Mouse (Mus musculus): Measurements from ENCODE around the gene Snx8. TPM values are rescaled to one million over a fixed set of nuclear protein-coding genes. Genes with fewer than 3 reads are reported as not detected.
"Not testable (repeated sequence)": the region's sequence is repeated elsewhere in the genome, so short reads cannot be mapped to it uniquely, and the experiment has no call there.

Snx8 gene
- polyA plus RNA-seq, 1 experiment from 2014 or later: 26.4 TPM

DNA sequence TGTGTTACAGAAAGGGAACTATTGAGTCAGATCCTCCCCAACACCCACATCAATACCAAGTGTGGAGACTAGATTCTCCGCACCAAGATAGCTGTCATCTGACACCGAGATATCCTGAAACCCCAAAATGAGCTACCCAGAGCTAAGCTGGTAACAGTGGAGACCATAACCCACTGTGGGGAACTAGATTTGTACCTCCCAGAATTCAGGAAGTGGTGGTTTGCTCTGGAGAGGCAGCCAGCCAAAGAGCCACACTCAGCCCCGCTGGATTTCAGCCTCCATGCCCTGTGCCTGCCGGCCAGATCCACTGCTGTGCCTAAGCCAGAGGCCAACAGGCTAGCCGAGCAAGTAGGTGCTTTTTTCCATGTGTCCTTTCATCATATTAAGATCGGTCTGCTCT lies 9.8 kb downstream of the Snx8 start:
- Histone ChIP-seq H3K27me3 (no peaks in the 10 kb centered on the region), H3K27ac (no peak overlapping the region), H3K9ac (replicated peaks) (no peak overlapping the region), H3K4me3 (replicated peaks) (no peak overlapping the region), H3K4me1 (replicated peaks) (peaks cover 8% of the 10 kb centered on the region; the same call in 1 of the 2 replicates), H3K4me2 (replicated peaks) (no peak overlapping the region), H3K36me3 (no peaks in the 10 kb centered on the region), H3K9me3 (no peaks in the 10 kb centered on the region)
- ATAC-seq: no peak
- WGBS: 79% methylated on average over 6 of the region's 6 CpGs

DNA sequence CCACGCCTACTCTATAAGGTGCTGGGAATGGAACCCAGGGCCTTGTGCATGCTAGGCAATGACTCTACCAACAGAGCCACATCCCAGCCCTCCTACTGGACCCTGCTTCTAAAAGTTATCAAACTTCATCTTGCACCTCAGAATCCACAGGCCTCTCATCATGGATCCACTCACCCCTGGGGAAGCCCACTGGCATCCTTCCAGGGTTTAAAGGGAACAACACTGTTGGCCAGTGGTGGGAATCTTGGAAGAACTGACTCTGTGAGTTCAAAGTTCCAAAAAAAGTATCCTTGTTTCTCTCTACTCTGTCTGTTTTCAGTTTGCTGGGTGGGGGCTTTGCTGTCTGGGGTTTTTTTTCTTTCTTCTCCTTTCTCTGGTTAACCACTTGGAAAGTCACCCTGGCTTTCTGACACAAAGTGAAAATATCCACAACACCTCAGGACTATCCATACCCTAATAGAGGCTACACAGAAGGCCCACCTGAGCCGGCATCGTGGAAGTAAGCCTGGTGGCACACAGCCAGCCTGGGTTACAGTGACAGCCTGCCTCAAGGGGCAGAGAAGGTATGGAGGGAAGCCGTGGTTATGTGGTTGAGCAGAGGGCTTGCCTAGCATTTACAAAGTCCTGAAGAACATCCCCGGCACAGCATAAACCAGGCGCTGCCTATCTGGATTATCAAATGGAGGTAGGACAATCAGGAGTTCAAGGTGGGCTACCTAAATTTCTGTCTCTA lies 10.8 kb downstream of the Snx8 start:
- no peak overlapping the region for H3K4me3 ChIP-seq (replicated peaks)
- no peaks in the 10 kb centered on the region for H3K27me3 ChIP-seq
- H3K36me3 ChIP-seq: no peaks in the 10 kb centered on the region
- no peak overlapping the region for H3K27ac ChIP-seq
- WGBS: 93% methylated on average over 6 of the region's 6 CpGs
- no peak overlapping the region for H3K4me2 ChIP-seq (replicated peaks)
- ATAC-seq: no peak
- no peak overlapping the region for H3K9ac ChIP-seq (replicated peaks)
- H3K4me1 ChIP-seq (replicated peaks): peaks cover 4% of the 10 kb centered on the region; the same call in 1 of the 2 replicates
- no peaks in the 10 kb centered on the region for H3K9me3 ChIP-seq

DNA sequence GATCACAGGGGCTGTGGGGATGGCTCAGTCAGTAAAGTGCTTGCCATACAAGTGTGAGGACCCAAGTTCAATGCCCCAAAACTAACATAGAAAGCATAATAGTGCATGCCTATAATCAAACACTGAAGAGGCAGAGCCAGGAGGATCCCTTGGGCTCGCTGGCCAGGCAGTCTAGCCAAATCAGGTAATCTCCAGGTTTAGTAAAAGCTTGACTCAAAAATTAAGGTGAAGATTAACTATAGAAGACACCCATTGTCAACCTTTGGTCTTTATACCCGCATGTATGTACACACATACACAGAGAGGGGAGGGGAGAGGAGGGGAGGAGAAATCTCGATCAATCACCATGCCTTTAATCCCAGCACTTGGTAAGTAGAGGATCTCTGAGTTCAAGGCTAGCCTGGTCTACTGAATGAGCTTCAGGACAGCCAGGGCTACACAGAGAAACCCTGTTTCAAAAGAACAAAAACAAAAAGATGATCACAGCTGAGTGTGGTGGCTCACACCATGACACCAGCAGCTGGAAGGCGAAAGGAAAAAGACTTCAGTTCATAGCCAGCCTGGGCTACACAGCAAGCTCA lies 13.7 kb downstream of the Snx8 start:
- no peak for ATAC-seq
- Histone ChIP-seq H3K4me1 (replicated peaks) (peaks cover 4% of the 10 kb centered on the region; the same call in 1 of the 2 replicates), H3K4me3 (replicated peaks) (no peak overlapping the region), H3K27me3 (no peaks in the 10 kb centered on the region), H3K9ac (replicated peaks) (no peak overlapping the region), H3K4me2 (replicated peaks) (no peak overlapping the region), H3K9me3 (no peaks in the 10 kb centered on the region), H3K36me3 (no peaks in the 10 kb centered on the region), H3K27ac (no peak overlapping the region)
- 84% methylated on average over 4 of the region's 4 CpGs for WGBS

DNA sequence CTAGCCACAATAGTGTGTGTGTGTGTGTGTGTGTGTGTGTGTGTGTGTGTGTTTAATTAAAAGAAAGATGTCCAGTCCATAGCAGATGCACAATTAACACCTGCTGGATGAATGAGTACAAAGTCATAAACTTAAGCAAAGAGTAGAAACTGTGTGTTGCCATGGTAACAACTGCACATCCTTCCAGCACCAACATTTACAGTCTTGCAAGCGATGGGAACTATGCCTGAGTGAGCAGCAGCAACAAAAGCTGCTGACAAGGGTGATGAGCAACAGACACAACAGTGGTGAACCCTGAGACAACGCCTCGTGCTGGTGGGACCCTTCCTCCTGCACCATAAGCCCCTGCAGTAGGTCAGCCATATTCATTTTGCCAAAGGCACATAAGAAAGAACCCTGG lies 14.8 kb downstream of the Snx8 start:
- WGBS: 55% methylated on average over 3 of the region's 3 CpGs
- H3K9ac ChIP-seq (replicated peaks): no peak overlapping the region

DNA sequence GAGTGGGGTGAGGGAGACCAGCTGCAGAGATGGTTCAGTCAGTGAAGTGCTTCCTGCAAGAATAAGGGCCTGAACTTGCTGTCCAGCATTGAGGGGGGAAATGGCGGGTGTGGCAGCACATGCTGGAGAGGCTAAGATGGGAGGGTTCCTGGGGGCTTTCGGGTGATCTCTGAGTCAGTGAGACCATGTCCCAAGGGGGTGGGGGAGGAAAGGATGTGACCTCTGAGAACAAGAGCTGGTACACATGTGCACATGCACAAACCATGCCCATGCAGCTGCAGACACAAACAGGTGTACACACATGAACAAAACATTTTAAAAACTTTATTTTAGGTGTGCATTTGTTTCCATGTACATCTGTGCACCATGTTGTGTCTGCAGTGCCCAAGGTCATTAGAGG lies 15.4 kb downstream of the Snx8 start:
- 84% methylated on average over 2 of the region's 2 CpGs for WGBS
- no peak overlapping the region for H3K4me3 ChIP-seq (replicated peaks)
- H3K27ac ChIP-seq: no peak overlapping the region

More for the DNA sequence above, 14.8 kb downstream of the Snx8 start:
- Histone ChIP-seq H3K27me3 (no peaks in the 10 kb centered on the region), H3K27ac (no peak overlapping the region), H3K4me3 (replicated peaks) (no peak overlapping the region), H3K9me3 (no peaks in the 10 kb centered on the region), H3K36me3 (no peaks in the 10 kb centered on the region), H3K4me1 (replicated peaks) (peaks cover 4% of the 10 kb centered on the region; the same call in 1 of the 2 replicates), H3K4me2 (replicated peaks) (no peak overlapping the region)
- ATAC-seq: no peak

DNA sequence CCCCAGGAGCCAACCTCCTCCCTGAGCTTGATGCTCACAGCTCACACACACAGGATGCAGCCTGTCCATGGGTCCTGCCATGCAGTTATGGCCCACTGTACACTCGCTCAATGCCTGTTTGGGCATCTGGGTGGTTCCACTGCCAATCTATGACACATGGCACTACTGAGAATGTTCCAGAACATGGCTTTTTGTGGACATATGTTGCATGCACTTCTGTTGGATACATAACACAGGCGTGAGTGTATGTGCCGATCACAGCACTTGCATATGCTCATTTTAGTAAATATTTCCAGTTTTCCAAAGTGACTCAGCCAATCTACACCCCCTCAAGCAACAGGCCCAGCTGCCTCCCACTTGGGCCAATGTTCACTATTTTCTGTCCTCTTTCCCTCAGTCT lies 17.4 kb downstream of the Snx8 start:
- Histone ChIP-seq H3K27me3 (no peaks in the 10 kb centered on the region), H3K9ac (replicated peaks) (no peak overlapping the region), H3K27ac (no peak overlapping the region), H3K36me3 (no peaks in the 10 kb centered on the region), H3K4me2 (replicated peaks) (no peak overlapping the region), H3K9me3 (no peaks in the 10 kb centered on the region), H3K4me1 (replicated peaks) (peaks cover 4% of the 10 kb centered on the region; the same call in 1 of the 2 replicates), H3K4me3 (replicated peaks) (no peak overlapping the region)
- whole genome bisulfite sequencing: 94% methylated on average over 3 of the region's 3 CpGs
- ATAC-seq: no peak

More for the DNA sequence above, 15.4 kb downstream of the Snx8 start:
- H3K9ac ChIP-seq (replicated peaks): no peak overlapping the region
- ATAC-seq: no peak
- H3K9me3 ChIP-seq: no peaks in the 10 kb centered on the region
- H3K27me3 ChIP-seq: no peaks in the 10 kb centered on the region
- no peaks in the 10 kb centered on the region for H3K36me3 ChIP-seq
- H3K4me1 ChIP-seq (replicated peaks): peaks cover 4% of the 10 kb centered on the region; the same call in 1 of the 2 replicates
- H3K4me2 ChIP-seq (replicated peaks): no peak overlapping the region

DNA sequence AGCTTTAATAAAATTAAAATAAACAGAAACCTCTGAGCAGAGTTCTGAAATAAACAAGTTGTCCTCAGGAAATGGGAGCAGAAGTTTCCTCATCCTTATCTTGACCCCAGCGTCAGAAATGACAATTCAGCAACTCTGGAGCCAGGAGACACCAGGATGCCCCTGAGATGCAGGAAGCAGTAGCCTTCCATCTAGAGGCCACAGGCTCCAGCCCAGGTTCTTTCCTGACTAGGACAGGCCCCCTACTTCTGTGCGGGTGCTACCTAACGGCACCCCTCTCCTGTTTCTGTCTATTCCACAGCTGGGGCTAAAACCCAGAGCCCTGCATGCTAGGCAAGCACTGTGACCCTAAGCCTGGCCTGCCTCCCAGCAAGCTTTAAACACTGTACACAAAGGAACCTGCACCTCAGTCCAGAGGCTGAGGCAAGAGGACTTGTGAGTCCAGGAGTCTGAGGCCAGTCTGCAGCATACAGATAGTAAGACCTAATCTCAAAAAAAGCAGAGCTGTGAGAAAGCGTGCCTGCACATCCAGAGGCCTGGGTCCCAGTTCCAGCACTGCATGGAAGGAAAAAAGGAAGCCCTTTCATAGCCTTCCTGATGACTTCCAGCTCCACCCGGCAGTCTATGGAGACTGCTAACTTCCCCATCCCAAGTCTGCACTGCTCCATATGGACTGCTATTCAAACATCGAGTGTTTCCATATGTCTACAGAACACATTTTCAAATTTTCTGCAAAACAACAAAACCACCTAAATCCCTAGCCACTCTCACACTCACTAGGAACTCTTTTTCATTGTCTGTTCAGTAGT lies 18.4 kb downstream of the Snx8 start:
- Histone ChIP-seq H3K36me3 (no peaks in the 10 kb centered on the region), H3K27me3 (no peaks in the 10 kb centered on the region), H3K27ac (no peak overlapping the region), H3K9me3 (no peaks in the 10 kb centered on the region), H3K4me1 (replicated peaks) (peaks cover 4% of the 10 kb centered on the region; the same call in 1 of the 2 replicates), H3K4me3 (replicated peaks) (no peak overlapping the region), H3K9ac (replicated peaks) (no peak overlapping the region), H3K4me2 (replicated peaks) (no peak overlapping the region)
- no peak for ATAC-seq
- 89% methylated on average over 6 of the region's 6 CpGs for WGBS

DNA sequence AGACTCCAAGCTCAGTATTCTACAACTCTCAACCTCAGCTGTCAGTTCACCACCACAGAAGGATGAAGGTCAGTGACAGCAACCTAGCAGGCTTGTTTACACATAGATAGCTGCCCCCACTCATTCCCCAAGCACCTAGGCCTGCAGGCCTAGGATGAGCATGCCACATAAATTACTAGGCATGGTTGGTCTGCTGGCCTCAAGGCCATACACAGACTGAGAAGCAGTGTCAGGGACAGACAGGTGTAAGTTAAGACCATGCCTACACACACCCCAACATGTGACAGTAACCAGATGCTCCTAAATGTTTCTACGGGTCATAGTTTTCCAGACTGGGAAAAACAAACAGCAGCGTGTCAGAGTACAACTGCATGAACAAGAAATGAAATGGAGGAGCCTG lies 19.6 kb downstream of the Snx8 start:
- no peak for ATAC-seq
- 95% methylated on average over 2 of the region's 2 CpGs for WGBS
- no peak overlapping the region for H3K27ac ChIP-seq
- H3K27me3 ChIP-seq: no peaks in the 10 kb centered on the region
- no peak overlapping the region for H3K4me3 ChIP-seq (replicated peaks)
- H3K4me2 ChIP-seq (replicated peaks): no peak overlapping the region
- H3K9ac ChIP-seq (replicated peaks): no peak overlapping the region
- H3K4me1 ChIP-seq (replicated peaks): peaks cover 3% of the 10 kb centered on the region; the same call in 1 of the 2 replicates
- H3K9me3 ChIP-seq: no peaks in the 10 kb centered on the region; the same call in 1 of the 2 replicates
- no peaks in the 10 kb centered on the region for H3K36me3 ChIP-seq

DNA sequence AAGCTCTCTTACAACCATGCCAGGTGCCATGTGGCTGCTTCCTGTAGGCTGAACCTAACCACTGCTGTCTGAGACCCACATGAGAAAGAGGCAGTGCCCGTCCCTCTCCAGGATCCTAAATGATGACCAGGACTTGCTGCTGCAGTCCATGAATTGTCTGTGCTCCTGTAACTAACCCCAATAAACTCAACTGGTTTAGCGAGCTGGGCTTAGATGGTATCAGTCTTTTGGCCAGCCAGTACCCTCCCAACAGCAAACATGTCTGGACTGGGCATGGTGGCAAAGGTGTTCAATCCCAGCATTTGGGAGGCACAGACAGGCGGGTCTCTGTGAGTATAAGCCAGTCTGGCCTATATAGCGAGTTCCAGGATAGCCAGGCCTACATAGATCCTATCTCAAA lies 20.1 kb downstream of the Snx8 start:
- H3K36me3 ChIP-seq: no peaks in the 10 kb centered on the region
- ATAC-seq: no peak
- no peak overlapping the region for H3K9ac ChIP-seq (replicated peaks)
- no peak overlapping the region for H3K27ac ChIP-seq
- H3K9me3 ChIP-seq: no peaks in the 10 kb centered on the region; the same call in 1 of the 2 replicates
- H3K4me1 ChIP-seq (replicated peaks): no peaks in the 10 kb centered on the region
- H3K27me3 ChIP-seq: no peaks in the 10 kb centered on the region
- H3K4me3 ChIP-seq (replicated peaks): no peak overlapping the region
- 90% methylated on average over 4 of the region's 4 CpGs for WGBS
- H3K4me2 ChIP-seq (replicated peaks): no peak overlapping the region

DNA sequence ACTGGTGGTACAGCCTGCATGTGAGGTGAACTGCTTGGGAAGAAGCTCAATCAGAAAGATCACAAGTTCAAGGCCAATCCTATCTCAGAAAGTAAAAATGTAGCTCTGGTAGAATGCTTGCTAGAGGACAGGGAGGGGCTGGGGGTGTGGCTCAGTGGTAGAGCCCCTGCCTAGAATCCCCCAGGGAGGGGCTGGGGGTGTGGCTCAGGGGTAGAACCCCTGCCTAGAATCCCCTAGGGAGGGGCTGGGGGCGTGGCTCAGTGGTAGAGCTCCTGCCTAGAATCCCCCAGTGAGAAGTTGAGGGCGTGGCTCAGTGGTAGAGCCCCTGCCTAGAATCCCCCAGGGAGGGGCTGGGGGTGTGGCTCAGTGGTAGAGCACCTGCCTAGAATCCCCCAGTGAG lies 20.9 kb downstream of the Snx8 start:
- 92% methylated on average over 2 of the region's 2 CpGs for WGBS
- not testable (repeated sequence) for H3K4me2 ChIP-seq (replicated peaks); H3K36me3 ChIP-seq; H3K4me1 ChIP-seq (replicated peaks); H3K4me3 ChIP-seq (replicated peaks); H3K27ac ChIP-seq; H3K9me3 ChIP-seq; ATAC-seq; H3K9ac ChIP-seq (replicated peaks); H3K27me3 ChIP-seq

DNA sequence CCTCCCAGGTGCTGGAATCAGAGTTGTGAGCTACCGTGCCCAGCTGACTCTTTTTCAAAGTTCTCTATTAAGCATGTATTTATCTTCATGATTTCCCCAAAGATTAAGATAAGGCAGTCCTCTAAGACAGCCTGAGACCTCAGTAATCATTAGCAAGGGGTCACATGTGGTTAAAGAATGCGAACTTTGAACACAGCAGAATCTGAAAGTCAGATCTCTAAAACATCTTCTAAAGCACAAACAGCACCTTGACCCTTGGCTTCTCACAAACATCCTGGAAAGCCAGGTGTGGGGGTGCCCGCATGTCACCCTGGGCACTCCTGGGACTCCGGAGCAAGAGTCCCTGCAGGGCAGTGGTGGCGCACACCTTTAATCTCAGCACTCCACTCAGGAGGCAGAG lies 24.6 kb downstream of the Snx8 start:
- Histone ChIP-seq H3K4me1 (replicated peaks) (no peaks in the 10 kb centered on the region), H3K36me3 (peaks cover 10% of the 10 kb centered on the region), H3K4me3 (replicated peaks) (no peak overlapping the region), H3K9ac (replicated peaks) (no peak overlapping the region), H3K27ac (no peak overlapping the region), H3K9me3 (no peaks in the 10 kb centered on the region; the same call in 1 of the 2 replicates), H3K4me2 (replicated peaks) (no peak overlapping the region), H3K27me3 (no peaks in the 10 kb centered on the region)
- 95% methylated on average over 5 of the region's 5 CpGs for WGBS
- no peak for ATAC-seq
